Mouse (Mus musculus) hindbrain, embryonic 16.5 days (tissue): ENCODE results near the gene Pts. TPM values are rescaled to one million over a fixed set of nuclear protein-coding genes. Genes with fewer than 3 reads are reported as not detected.
A peak's percentile ranks its signal among the peaks of the same experiment; 100 is the strongest.

Source experiments
- ATAC-seq: fragments of 200-750 bp; cut with Nextera tagmentation; 2 replicates; pipeline ENCODE4 v1.8.0; 2017; ENCODE audit warnings: moderate TSS enrichment, moderate library complexity
- H3K27ac ChIP-seq: fragments of 300-500 bp; sonication (generic); 2 replicates; pipeline ENCODE4 v1.5.1; 2014; ENCODE audit warnings: low read depth, mild to moderate bottlenecking, control low read depth, low read length, moderate library complexity
- H3K27me3 ChIP-seq: fragments of 300-500 bp; sonication (generic); replicated peaks from 2 replicates; pipeline ENCODE4 v1.6.1; 2014; ENCODE audit warnings: low read length; ENCODE audit not compliant: control insufficient read depth, insufficient read depth
- H3K36me3 ChIP-seq: fragments of 300-500 bp; sonication (generic); 2 replicates; pipeline ENCODE4 v1.6.1; 2014; ENCODE audit warnings: mild to moderate bottlenecking, low read length, moderate library complexity, mixed read lengths; ENCODE audit not compliant: control insufficient read depth, insufficient read depth
- H3K4me1 ChIP-seq: fragments of 300-500 bp; sonication (generic); 2 replicates; pipeline ENCODE4 v1.6.1; 2014; ENCODE audit warnings: low read depth, low read length; ENCODE audit not compliant: control insufficient read depth, insufficient read depth
- H3K4me2 ChIP-seq: fragments of 300-500 bp; sonication (generic); 2 replicates; pipeline ENCODE4 v1.6.1; 2014; ENCODE audit warnings: mild to moderate bottlenecking, low read length, control low read depth, moderate library complexity
- H3K4me3 ChIP-seq: fragments of 300-500 bp; sonication (generic); 2 replicates; pipeline ENCODE4 v1.5.1; 2014; ENCODE audit warnings: mild to moderate bottlenecking, low read length, control low read depth, moderate library complexity
- H3K9ac ChIP-seq: fragments of 300-500 bp; sonication (generic); 2 replicates; pipeline ENCODE4 v1.6.1; 2014; ENCODE audit warnings: low read depth, mild to moderate bottlenecking, control low read depth, low read length, moderate library complexity
- H3K9me3 ChIP-seq: fragments of 300-500 bp; sonication (generic); 2 replicates; pipeline ENCODE4 v1.6.1; 2014; ENCODE audit warnings: mild to moderate bottlenecking, low read length, moderate library complexity; ENCODE audit not compliant: control insufficient read depth
- WGBS: fragments of 180-500 bp; shearing (Covaris S2); extraction: QIAGEN DNeasy Blood & Tissue Kit; methylation state at CpG from one replicate; pipeline ENCODE4 v1.1.7; 2014; 5-methylcytosine and 5-hydroxymethylcytosine counted together
- polyA plus RNA-seq: library from polyadenylated mRNA; unstranded; fragments of >200 nt; fragmentation: Nextera tagmentation; extraction: Ambion mirVana; gene quantifications from 2 replicates; pipeline ENCODE4 v1.2.1, GENCODE M21; 2015

The Pts gene
- polyA plus RNA-seq, 1 experiment from 2014 or later, result 113 TPM

GRCm38 (mm10) chr9:50490836-50491235 is 37.7 kb downstream of the Pts start:
- ATAC-seq, result no peak
- Histone ChIP-seq H3K4me2 (no peak overlapping the region), H3K4me3 (no peak overlapping the region), H3K9ac (no peak overlapping the region), H3K36me3 (no peaks in the 10 kb centered on the region), H3K9me3 (no peaks in the 10 kb centered on the region), H3K4me1 (no peaks in the 10 kb centered on the region; the same call in 1 of the 2 replicates), H3K27ac (no peak overlapping the region), H3K27me3 (no peaks in the 10 kb centered on the region)

DNA sequence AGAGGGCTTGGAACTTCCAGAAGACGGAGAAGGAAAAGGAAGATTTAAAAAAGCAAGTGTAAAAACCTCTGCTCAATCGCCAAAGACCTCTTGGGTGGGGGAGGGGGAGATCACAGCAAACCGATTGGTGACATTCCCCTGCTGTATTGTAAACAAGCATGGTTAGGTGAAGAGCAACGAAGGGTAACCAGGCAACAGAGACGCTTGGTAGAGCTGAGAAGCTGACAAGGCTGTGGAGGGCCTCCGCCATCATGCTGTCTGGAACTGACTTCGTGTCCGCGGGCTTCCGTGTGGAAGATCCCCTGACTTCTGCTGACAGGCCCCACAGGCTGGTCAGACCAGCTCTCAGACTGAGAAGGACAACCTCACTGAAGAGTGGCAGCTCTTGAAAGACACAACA is 43.0 kb downstream of the Pts start:
- no peaks in the 10 kb centered on the region for H3K9me3 ChIP-seq
- H3K27me3 ChIP-seq, result no peaks in the 10 kb centered on the region
- peak overlapping the region; percentile 34 for H3K4me2 ChIP-seq
- no peak overlapping the region for H3K4me3 ChIP-seq
- H3K36me3 ChIP-seq, result no peaks in the 10 kb centered on the region
- 0 out of 2 replicates have a peak, but pooled peaks have one; percentile 54 for ATAC-seq
- H3K9ac ChIP-seq, result no peak overlapping the region
- H3K27ac ChIP-seq, result no peak overlapping the region
- H3K4me1 ChIP-seq, result peaks cover 3% of the 10 kb centered on the region; the same call in 1 of the 2 replicates
- 4% methylated on average over 10 of the region's 10 CpGs for WGBS

DNA sequence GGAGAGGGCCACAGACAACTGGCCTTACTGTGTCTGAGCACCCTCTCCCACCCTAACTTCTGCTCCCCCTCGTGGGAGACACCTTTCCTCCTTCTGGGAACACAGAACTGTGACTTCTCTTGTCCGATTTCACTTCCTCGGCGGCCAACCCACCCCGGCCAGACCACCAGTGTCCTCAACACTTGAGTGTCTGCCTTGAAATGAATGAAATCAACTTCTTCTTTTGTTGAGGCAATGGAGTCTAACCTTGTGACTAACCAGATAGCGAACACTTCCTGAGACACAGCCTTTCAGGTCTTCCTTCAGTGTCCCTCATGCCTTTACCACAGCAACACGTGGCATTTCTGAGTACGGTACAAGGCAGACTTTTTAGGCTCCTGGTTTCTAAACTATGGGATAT is 45.8 kb downstream of the Pts start:
- no peak for ATAC-seq
- H3K4me1 ChIP-seq, result peaks cover 3% of the 10 kb centered on the region; the same call in 1 of the 2 replicates
- H3K9me3 ChIP-seq, result no peaks in the 10 kb centered on the region
- H3K4me2 ChIP-seq, result no peak overlapping the region
- H3K36me3 ChIP-seq, result no peaks in the 10 kb centered on the region
- H3K9ac ChIP-seq, result no peak overlapping the region
- H3K4me3 ChIP-seq, result no peak overlapping the region
- H3K27me3 ChIP-seq, result no peaks in the 10 kb centered on the region
- 87% methylated on average over 8 of the region's 8 CpGs for WGBS
- no peak overlapping the region for H3K27ac ChIP-seq

- 48% methylated on average over 8 of the region's 8 CpGs for whole genome bisulfite sequencing
Measured at GRCm38 (mm10) chr9:50479476-50479875, 49.0 kb downstream of the Pts start.

GRCm38 (mm10) chr9:50478826-50479225 is 49.7 kb downstream of the Pts start:
- Histone ChIP-seq H3K4me1 (no peaks in the 10 kb centered on the region), H3K4me2 (no peak overlapping the region), H3K27me3 (no peaks in the 10 kb centered on the region), H3K4me3 (no peak overlapping the region), H3K36me3 (no peaks in the 10 kb centered on the region), H3K9me3 (no peaks in the 10 kb centered on the region), H3K27ac (no peak overlapping the region), H3K9ac (no peak overlapping the region)
- ATAC-seq, result no peak
- 22% methylated on average over 5 of the region's 5 CpGs for WGBS

More at GRCm38 (mm10) chr9:50479476-50479875, 49.0 kb downstream of the Pts start:
- Histone ChIP-seq H3K4me3 (no peak overlapping the region), H3K9ac (no peak overlapping the region), H3K9me3 (no peaks in the 10 kb centered on the region), H3K27me3 (no peaks in the 10 kb centered on the region), H3K36me3 (no peaks in the 10 kb centered on the region), H3K4me1 (no peaks in the 10 kb centered on the region), H3K4me2 (no peak overlapping the region), H3K27ac (no peak overlapping the region)
- no peak for ATAC-seq

DNA sequence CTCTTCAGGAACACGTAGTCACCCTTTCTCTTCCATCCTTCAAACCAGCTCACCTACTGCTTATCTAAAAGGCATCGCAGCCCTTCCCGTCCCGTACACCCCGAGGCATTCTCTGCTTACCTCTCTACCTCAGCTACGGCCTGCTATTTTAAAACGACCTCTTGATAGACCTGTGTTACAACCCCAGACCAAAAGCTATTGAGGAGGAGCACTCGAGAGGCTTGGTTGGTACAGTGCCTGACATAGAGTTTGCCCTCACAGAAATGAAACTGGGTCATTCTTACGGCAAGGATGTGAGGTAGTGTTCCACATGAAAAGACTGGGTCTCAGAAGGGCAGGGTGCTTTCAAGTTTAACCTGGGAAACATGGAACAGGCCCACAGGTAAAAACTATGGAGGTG is 51.3 kb downstream of the Pts start:
- 93% methylated on average over 9 of the region's 9 CpGs for WGBS
- no peak for ATAC-seq

DNA sequence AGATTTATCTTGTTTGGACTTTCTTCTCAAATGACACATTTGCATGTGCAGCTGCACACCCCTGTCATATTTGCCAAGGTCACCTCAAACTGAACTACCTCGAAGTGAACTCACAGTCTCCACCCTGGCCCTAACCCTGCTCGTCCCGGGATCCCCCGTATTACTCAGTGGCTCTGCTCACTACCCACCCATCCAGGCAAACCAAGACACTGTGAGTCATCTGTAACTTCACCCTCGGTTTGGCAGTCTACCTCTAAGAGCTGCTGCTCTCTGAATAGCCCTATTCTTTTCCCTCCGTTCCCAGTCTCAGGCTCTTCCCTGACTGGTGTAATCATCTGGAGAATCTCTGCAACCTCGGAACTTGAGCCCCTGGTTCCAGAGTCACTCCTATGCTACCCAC is 51.9 kb downstream of the Pts start:
- no peaks in the 10 kb centered on the region for H3K27me3 ChIP-seq
- H3K36me3 ChIP-seq, result no peaks in the 10 kb centered on the region
- H3K27ac ChIP-seq, result no peak overlapping the region
- no peaks in the 10 kb centered on the region for H3K9me3 ChIP-seq
- H3K4me3 ChIP-seq, result no peak overlapping the region
- H3K4me2 ChIP-seq, result no peak overlapping the region
- 80% methylated on average over 7 of the region's 7 CpGs for WGBS
- ATAC-seq, result no peak
- no peak overlapping the region for H3K9ac ChIP-seq
- H3K4me1 ChIP-seq, result no peaks in the 10 kb centered on the region

More for the DNA sequence above, 51.3 kb downstream of the Pts start:
- no peak overlapping the region for H3K27ac ChIP-seq
- H3K4me2 ChIP-seq, result no peak overlapping the region
- no peak overlapping the region for H3K9ac ChIP-seq
- H3K27me3 ChIP-seq, result no peaks in the 10 kb centered on the region
- no peaks in the 10 kb centered on the region for H3K36me3 ChIP-seq
- no peak overlapping the region for H3K4me3 ChIP-seq
- no peaks in the 10 kb centered on the region for H3K4me1 ChIP-seq
- no peaks in the 10 kb centered on the region for H3K9me3 ChIP-seq

GRCm38 (mm10) chr9:50475745-50476144 is 52.8 kb downstream of the Pts start:
- no peaks in the 10 kb centered on the region for H3K4me1 ChIP-seq
- H3K4me2 ChIP-seq, result no peak overlapping the region
- no peaks in the 10 kb centered on the region for H3K27me3 ChIP-seq
- no peak overlapping the region for H3K9ac ChIP-seq
- no peak overlapping the region for H3K4me3 ChIP-seq
- no peaks in the 10 kb centered on the region for H3K9me3 ChIP-seq
- WGBS, result 56% methylated on average over 8 of the region's 8 CpGs
- H3K36me3 ChIP-seq, result no peaks in the 10 kb centered on the region
- H3K27ac ChIP-seq, result no peak overlapping the region
- no peak for ATAC-seq

GRCm38 (mm10) chr9:50475318-50475717 is 53.2 kb downstream of the Pts start:
- no peak overlapping the region for H3K4me2 ChIP-seq
- 80% methylated on average over 7 of the region's 7 CpGs for WGBS
- no peak for ATAC-seq

More at GRCm38 (mm10) chr9:50475318-50475717, 53.2 kb downstream of the Pts start:
- Histone ChIP-seq H3K9ac (no peak overlapping the region), H3K27me3 (no peaks in the 10 kb centered on the region), H3K27ac (no peak overlapping the region), H3K36me3 (no peaks in the 10 kb centered on the region), H3K4me1 (no peaks in the 10 kb centered on the region), H3K9me3 (no peaks in the 10 kb centered on the region), H3K4me3 (no peak overlapping the region)
